Mouse (Mus musculus): ENCODE data around the gene Kpna2. TPM values are rescaled to one million over a fixed set of nuclear protein-coding genes. Genes with fewer than 3 reads are reported as not detected.
"Not testable (repeated sequence)": the region's sequence is repeated elsewhere in the genome, so short reads cannot be mapped to it uniquely, and the experiment has no call there.

Gene Kpna2
- total RNA-seq, 2 experiments from 2014 or later = 42.4 to 47.1 TPM

DNA sequence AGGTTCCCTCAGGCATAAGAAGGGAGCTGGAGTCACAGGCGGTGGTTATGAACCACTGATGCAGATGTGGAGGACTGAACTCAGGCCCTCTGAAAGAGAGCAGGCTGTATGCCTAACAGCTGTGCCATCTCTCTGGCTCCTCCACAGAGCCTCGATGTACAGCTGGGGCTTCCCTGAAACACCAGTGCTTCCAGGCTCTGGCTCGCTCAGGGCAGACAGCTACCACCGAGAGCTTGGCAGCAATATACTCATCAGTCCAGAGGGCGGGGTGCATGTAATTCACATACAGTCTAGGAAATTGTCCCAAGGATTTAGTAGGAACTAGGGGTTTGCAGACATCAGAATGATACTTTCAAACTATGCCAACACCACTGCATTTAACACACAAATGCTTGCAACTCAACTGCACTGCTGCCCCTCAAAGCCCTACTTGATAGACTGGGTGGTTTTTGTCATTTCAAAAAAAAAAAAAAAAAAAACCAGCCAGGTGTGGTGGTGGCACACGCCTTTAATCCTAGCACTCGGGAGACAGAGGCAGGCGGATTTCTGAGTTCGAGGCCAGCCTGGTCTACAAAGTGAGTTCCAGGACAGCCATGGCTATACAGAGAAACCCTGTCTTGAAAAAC is 13.2 kb downstream of the Kpna2 start:
- DNase-seq (ENCODE audit: low spot score in 2 of 2) = not testable (repeated sequence)

DNA sequence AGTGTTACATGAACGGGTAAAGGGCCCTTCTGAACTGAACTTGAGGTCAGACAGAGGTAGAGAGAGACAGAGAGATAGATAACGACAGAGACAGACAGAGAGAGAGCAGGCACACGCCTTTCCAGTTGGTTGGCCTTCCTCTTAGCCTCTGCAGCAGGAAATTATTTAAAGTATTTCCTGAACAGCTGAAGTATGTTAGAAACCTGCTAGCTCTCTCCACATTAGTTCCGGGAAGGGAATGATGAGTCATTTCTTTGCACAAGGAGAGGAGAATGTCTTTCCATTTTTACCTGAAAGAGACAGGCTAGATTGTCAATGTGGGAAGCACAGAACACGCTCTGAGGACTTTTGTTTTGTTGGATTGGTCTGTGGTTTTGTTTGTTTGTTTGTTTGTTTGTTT is 17.0 kb downstream of the Kpna2 start:
- DNase-seq (ENCODE audit: low spot score in 2 of 2) = no peak

DNA sequence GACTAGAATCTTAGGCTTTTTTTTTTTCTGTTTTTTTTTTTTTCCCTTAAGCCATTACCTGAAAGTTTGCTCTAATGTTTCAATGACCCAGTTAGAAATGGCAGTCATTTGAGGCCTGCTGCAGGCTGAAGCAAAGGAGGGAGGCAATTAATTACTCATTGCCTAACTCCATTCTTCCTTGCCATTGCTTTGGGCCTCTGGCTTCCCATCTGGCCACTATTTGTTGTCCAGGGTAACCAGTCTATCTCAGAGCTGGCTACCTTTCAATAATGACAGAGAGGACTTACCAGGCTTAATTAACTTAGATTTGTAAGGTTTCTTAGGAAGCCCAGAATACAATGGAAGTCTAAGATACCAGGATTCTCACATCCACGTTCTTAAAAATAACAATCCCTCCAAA is 17.6 kb downstream of the Kpna2 start:
- DNase-seq (ENCODE audit: low spot score in 2 of 2) = no peak

DNA sequence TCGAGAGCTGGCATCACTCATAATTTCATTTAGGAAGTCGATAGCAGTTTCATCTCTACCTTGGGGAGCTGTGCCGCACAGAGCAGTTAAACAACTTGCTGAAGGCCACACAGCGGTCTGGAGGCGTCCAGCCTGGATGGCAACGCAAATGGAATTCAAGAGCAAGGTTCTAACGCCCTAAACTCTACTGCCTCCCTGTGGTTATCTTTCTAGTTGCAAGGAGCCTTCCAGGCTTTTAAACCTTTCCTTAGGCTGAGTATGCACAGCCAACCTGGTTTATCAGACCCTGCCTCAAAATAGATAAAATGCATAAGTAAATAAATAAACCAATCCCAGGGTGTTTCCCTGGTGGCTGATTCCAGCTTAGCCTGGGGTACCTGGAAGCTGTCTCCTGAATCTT is 18.9 kb downstream of the Kpna2 start:
- DNase-seq (ENCODE audit: low spot score in 2 of 2) = peak; percentile 21 to 46

DNA sequence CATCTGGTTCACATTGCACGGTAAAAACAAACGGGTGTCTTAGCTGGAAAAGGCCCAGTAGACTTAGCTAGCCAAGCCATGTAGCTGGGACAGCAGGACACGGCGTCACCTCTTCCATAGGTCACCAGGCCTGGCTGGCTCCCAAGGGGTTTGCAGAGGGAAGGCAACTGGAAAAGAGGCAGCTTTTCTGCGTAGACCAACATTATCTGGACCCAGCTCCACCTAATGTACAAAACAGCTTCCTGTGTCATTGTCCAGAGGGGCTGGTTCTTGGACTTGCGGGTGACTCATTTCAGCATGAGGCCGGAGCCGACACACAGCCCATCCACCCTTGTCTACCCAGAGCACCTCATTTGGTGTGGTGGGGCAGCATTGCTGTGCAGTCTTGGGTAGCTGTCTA is 23.1 kb downstream of the Kpna2 start:
- DNase-seq (ENCODE audit: low spot score in 2 of 2) = peak; percentile 36 to 60

DNA sequence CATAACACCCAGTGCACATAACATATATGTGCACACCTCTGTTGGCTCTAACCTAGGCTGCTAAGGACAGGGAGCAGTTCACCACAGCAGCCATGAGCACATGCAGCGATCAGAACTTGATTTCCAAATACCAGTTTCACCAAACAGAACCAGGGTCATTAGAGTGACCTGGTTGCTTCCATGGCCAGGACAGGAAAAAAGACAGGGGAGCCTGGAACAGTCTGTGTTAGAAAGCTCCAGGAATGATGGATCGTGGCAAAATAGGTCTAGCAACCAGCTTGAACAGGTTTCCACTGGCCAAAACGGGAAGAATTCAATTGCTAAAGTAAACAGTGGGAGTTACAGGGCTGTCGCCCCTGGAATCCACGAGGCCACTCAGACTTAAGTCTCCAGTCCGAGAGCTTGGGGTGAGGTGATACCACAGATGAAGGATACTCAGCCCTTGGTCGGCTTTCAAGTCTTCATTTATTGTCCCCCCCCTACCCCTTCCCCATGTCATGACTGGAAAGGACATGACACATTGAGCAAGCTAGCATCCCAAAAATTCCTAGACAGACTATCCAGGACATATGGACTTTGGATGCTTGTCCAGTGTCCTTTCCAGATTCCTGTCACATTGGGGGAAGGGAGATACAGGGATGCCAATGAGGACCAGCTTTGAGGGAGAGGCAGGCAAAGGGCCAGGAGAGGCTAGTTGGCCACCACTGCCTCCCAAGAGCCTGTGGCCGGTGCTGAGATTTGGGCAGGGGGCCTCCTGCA is 23.7 kb downstream of the Kpna2 start:
- no peak for DNase-seq (ENCODE audit: low spot score in 2 of 2)

DNA sequence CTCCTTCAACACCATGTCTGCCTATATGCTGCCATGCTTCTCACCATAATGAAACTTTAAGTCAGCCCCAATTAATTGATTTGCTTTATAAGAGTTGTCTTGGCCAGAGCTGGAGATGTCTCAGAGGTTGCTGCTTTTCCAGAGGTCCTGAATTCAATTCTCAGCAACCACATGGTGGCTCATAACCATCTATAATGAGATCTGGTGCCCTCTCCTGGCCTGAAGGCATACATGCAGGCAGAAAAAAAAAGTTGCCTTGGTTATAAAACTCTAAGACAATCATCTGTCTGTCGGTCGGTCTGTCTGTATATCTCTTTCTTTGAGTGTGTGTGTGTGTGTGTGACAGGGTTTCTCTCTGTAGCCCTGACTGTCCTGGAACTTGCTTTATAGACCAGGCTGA is 24.9 kb downstream of the Kpna2 start:
- no peak for DNase-seq (ENCODE audit: low spot score in 2 of 2)

DNA sequence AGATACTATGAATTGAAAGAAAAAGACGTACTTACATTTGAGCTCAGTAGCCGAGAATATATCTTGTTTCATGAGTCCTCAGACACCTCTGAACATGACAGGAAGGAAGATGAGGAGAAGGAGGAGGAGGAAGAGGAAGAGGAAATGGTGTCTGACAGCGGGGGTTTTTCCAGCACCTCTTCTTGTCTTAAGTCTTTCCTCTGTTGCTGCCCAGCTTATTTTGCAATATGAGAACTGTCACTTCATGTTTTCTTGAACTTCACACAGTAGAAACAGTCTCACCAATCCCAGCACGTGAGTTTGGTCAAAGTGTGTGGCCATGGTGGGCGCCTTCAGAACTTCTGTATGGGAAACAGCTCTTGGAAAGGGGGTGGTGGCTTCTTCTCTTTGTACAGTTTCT is 26.3 kb downstream of the Kpna2 start:
- DNase-seq (ENCODE audit: low spot score in 2 of 2) = no peak

DNA sequence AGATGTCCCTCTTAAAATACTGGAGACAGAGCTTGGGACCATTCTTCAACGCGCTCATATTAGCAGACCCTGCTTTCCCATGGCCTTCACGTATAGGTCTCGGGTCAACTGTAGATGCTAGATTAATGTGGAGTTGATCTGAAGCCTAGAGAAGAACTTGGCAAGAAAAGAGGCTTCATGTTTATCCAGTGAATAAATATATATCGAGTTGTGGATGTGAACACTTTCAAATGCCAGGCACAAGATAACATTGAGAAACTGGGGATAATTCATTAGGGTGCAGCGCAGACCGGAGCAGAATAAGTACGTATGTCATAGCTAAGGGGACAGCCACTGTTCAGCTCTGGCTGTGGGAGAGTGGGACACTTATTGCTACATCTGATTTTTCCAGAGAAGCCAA is 29.5 kb downstream of the Kpna2 start:
- DNase-seq (ENCODE audit: low spot score in 2 of 2) = no peak

DNA sequence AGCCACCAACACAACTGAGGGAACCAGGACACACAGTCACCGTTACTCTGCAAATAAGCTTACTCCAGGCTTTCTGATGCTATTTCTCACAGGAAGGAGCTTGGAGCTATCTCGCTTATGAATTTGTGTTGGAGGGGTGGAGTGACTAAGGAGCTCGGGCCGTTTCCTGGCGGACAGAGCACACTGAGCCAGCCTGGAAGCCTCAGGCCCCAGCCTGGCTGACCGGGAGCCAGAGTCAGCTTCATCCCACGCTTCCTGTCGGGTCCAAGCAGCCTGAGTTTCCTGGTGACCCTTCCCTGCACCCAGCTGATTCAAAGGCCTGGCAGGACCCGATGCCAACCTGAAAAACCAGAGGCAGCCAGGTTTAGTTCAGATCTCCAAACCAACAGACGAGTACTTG is 31.7 kb downstream of the Kpna2 start:
- peak; percentile 21 to 35 for DNase-seq (ENCODE audit: low spot score in 2 of 2)

DNA sequence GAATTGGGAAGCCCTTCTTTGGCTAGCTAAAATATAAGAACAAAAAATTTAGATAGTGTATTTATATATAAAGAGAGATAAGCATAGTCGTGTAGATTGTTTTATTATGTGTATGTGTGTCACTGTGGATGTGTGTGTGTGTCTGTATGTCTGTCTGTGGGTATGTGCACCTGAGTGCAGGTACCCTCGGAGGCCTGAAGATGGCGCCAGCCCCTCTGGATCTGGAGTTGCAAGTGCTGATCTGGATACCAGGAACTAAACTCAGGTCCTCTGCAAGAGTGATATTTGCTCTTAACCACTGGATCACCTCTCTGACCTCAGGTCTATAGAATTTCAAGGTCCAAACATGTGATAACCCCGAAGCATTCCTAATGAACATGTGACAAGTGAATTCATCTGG is 33.5 kb downstream of the Kpna2 start:
- no peak for DNase-seq (ENCODE audit: low spot score in 2 of 2)

DNA sequence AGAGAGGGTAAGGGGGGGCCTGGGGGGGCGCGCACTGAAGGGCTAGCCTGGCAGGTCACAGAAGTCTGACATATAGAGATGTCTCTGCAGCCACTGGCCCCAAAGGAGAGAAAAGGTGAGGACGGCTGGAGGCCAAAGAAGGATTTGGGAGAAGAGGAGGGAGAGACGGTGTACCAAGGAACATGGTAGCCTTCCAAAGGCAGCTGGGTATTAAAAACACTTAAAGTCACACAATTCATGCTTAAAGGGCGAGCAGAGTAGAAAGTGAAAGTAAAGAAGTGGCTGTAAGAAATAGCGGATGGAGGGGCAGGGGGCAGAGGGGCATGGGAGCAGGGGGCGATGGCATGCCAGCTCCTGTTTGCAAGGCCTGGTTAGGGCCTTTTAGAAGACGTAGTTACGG is 37.0 kb downstream of the Kpna2 start:
- DNase-seq (ENCODE audit: low spot score in 2 of 2) = no peak

DNA sequence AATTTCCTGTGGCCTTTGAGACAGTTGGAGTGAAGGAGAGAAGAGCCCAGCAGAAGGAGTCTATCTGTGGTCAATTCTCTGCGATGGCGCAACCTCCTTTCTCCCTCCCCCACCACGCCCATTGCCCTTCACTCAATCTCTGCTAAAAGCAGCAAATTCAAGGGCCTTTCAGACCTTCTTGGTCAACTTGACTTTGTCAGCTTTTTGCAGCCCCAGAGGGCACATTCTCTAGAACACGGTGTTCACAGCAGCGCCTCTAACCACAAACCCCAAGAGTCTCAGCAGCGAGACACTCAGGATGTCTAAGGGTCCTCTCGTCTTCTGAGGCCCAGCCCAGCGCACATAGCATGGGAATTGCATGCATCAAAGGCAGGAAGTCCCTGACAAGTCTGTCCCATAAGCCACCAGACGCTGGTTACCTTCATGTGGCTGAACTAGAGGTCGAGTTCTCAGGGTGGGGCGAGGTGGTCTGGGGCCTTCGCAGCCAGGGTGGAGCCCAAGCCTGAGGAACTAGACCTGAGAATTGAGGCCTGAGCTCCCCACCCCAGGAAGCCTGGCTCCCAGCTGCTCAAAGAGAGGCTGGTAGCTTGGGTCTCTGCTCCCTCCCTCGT is 37.8 kb downstream of the Kpna2 start:
- no peak for DNase-seq (ENCODE audit: low spot score in 2 of 2)

DNA sequence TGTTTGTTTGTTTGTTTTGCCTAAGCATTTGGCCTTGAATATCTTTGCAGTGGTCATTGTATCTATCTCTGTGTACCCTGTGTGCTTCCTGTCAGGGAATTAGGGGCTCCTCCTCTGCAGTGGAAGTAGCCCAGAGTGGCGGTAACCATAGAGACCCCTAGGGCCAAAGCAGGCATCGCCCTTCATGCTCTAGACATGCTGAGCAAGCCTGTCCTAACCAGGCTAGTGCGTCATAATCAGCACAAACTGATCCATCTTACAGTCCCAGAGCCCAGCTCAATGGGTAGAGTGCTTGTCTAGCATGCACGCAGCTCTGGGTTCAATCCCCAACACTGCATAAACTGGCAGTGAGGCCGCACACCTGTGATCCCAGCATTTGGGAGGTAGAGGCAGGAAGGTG is 40.2 kb downstream of the Kpna2 start:
- no peak for DNase-seq (ENCODE audit: low spot score in 2 of 2)

DNA sequence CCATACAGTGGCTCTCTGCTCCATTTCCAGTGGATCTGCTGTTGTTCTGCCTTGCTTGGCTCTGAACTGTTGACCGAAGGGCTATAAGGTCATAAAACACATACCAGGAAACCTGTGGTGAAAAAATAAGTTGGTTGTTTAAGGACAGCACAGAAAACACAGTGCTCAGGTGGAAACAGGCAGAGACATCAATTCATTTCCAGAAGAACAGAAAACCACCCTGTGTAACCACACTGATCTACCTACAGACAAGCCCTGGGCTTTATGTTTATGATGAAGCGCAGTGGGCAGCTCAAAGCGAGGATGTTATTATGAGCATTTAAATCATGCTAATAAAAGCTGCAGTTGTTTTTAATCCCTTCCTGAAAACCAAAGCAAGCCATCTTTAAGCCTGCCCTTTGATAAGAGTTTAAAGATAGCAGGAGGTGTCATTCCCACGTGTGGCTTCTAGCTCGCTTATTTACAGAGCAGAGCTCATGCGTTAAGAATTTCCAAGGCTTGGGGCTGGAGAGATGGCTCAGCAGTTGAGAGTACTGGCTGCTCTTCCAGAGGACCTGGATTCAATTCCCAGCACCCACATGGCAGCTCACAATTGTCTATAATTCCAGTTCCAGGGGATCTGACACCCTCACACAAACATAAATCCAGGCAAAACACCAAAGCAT is 40.8 kb downstream of the Kpna2 start:
- no peak for DNase-seq (ENCODE audit: low spot score in 2 of 2)

DNA sequence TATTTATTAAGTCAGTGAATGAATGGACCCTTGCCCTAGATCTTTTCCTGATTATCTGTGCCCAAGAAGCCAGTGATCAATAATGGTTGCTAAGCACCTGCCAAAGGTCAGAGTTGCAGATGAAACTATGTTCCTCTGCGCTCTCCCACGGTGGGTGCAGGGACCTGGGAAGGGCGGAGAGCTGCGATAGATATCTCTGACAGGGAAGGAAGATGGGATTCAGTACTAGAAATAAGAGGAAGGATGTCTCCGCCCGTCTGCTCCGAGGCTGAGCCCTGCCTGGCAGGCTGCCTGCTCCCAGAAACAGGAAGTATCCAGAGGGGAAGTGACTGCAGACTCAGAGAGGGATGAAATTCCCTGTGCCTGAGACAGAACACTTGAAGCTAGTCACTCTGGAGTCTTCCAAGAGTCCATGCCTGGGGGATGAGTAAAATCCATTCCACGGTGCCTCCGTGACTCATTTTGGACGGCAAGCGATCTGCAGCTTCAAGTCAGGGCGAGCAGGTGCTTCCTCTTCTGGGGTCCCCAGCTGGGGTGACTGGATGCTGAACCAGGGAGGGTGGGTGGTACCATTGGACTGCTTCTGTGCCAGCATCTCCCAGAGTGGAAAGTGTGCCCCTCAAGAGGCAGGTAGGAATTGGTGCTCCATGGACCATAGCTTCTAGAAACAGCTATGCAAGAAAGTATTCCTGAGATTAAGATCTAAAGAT is 41.9 kb downstream of the Kpna2 start:
- DNase-seq (ENCODE audit: low spot score in 2 of 2) = peak; percentile 33 to 73

DNA sequence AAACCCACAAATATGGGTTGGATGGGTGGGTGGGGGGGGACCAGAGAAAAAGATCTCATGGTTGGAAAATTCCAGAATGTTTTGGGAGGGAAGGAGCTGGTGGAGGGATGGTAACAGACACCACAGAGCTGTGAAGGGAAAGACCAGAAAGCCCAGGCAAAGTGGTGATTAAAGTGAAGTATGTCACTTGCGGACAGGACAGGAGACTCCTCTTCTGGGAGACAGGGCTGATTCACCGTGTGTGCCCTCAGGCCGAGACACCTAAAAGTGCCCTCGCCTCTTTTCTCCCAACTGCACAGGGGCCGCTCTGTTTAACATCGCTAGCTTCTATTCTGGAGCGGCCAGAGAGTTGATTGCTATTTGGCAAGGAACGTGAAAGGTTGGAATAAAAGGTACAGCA is 44.8 kb downstream of the Kpna2 start:
- DNase-seq (ENCODE audit: low spot score in 2 of 2) = no peak

DNA sequence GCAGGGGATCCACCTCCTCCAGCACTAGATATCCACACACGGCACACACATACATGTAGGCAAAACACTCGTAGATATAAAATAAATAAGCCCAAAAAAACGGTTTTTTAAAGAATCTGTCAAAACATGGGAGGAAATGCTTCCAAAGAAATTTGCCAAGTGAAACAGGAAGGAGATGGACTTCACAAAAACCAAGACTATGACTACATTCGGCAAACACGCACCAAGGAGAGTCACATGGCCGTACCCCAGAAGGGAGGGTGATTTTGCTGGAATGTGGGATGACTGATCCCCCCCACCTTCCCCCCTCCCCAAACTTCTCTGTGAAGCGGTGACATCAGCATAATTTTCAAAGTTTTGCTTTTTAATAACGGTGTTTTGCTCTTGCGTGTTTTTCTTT is 45.2 kb downstream of the Kpna2 start:
- DNase-seq (ENCODE audit: low spot score in 2 of 2) = no peak

All from gastrocnemius, postnatal 4 days (tissue).